Mouse (Mus musculus): Measurements from ENCODE around the gene Skor1. TPM values are rescaled to one million over a fixed set of nuclear protein-coding genes. Genes with fewer than 3 reads are reported as not detected.

Skor1 gene
- total RNA-seq, 2 experiments from 2014 or later, result 0.10 to 0.23 TPM

DNA sequence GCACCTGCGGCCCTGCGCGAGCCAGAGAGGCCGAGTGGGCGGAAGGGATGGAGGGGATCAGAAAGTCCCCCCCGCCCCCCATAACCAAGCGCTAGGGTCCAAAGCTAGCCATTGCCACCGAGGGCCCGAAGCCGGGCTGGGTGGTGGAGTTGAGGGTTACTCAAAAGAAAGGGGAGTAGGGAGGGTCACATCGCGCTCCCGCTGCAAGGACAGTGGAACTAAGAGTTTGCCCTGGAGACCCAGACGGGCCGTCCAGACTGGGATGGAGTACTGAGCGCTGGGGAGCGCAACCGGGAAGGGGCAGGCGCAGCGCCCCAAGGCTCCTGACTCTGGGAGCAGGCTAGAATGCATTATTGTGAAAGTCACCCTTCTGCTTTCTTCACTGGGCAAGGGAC, 608 bp upstream of the Skor1 start:
- no peak for DNase-seq

DNA sequence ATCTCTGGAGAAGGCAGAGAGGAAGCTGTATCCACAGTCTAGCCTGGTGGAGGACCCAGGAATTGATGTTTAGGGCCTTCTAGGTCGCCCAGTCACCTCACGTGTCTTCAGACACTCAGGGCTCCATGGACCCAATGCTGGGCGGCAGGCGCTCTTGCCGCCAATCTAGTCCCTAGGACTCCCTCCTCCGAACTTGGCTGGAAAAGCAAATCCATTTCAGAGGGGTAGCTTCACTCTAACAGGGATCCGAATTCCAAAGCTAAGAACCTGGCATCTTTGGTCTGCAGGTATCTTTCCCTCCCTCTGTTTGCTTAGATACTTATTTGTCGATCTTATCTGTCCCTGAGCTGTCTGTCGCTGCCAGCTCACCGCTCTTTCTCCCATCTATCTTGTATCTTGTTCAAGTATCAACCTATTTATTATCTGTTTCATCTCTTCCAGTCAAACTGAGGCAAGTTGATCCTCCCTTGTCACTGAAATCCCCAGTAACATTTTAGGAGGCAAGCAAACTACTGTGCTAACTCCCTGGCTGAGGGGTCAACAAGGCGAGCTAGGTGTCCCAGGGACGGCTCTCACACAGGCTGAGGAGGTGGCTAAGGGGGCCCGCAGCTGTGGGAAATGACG, 863 bp downstream of the Skor1 start:
- DNase-seq, result no peak

DNA sequence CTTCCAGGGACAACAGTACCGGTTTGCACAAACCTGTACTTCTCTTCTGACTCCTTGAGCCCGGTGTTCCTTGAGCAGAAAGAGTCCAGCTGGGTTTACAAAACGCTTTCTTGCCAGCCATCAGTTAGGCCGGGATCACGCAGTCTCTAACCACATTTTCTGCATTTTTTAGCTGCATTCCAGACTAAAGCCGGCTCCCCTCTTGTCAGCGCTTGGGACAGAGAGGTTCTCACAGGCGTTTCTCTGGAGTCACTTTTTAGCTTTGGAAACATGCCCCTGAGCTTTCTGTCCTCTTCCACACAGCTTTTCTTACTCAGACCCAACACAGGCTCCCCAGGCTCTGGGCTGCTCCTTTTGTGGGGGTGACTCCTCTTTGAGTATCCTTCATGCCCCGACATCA, 1.5 kb downstream of the Skor1 start:
- no peak for DNase-seq

DNA sequence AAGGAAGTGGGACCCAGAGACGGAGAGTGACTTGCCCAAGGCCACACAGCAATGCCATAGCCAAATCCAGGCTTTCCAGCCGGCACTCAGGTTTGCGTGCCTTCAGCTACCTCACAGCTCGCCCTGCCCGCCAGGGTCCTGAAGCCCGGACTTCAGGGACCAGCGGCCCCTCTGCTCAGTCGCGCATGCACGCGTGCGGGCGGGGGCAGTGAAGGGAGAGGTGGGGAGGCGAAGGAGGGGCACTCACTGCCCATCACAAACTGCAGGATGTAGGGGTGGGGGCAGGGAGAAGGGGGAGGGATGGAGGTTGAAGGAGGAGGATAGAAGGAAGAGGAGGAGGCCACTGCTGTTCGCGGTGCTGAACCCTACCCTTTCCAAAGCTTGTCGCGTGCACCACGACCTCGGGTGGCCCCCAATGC, 1.9 kb downstream of the Skor1 start:
- DNase-seq, result no peak

DNA sequence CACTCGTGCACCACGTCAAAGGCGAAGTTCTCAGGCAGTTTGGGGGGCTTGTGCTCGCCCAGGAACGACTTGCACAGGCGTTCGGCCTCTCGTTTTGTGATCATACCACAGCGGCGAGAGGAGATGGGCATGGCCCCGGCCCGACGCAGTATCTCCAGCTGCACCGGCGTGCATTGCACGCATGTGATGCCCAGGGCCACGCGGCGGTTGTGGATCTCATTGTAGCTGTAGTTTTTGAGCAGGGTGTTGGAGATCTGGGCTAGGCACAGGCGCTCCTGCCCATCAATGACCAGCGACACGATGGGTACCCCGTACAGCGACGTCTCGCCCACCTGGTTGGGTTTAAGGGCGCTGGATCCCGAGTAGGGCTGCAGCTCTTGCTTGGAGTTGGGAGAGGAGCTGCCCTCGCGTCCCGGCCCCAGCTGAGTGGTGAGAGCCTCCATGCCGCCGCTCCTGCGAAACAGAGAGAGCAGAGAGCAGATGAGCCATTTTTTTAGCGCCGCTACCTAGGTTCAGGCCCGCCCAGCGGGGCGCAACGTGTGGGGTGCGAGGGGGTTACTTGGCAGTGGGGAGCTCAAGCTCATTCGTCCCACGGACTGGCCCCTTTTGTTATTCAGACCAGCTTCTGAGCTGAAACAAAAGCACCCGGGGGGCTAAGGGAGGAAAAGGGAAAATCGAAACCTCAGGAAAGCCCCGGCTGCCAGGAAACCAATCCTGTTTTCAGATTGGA, 2.5 kb downstream of the Skor1 start:
- no peak for DNase-seq

DNA sequence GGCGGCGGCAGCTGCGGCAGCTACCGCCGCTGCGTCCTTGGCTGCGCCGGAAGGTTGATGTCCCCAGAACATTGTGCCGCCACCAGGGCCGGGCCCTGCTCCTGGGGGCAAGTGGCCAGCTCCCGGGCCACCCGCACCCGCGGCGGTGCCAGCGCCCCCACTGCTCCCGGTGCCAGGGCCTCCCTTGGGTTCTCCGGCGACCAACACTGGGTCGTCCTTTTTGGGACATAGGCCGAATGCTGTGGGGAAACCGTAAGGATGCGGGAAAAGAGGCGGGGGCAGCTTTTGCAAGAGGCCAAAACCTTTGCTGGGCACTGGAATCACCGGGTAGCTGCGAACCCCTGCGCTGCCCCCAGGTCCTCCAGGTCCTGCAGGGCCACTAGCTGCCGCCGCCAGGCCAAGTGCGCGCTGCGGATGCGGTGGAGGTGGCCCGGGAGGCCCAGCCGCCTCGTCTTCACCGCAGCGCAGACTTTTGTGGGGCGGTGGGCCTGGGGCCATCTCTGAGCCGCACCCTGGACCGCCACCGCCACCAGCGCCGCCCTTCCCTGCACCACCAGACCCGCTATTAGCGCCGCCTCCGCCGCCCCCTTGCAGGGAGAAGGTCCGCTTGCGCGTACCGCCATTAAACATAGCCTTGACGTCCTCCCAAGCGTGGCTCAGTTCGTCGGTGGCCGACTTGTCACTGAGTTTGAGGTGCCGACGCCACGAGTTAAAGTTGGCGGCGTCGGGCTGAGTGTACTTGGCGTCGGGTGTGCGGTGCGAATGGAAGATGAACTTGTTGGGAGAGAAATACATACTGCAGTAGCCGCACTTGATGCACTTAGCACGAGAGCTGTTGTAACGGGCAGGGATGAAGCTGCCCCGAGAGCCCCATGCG, 3.3 kb downstream of the Skor1 start:
- DNase-seq, result no peak

DNA sequence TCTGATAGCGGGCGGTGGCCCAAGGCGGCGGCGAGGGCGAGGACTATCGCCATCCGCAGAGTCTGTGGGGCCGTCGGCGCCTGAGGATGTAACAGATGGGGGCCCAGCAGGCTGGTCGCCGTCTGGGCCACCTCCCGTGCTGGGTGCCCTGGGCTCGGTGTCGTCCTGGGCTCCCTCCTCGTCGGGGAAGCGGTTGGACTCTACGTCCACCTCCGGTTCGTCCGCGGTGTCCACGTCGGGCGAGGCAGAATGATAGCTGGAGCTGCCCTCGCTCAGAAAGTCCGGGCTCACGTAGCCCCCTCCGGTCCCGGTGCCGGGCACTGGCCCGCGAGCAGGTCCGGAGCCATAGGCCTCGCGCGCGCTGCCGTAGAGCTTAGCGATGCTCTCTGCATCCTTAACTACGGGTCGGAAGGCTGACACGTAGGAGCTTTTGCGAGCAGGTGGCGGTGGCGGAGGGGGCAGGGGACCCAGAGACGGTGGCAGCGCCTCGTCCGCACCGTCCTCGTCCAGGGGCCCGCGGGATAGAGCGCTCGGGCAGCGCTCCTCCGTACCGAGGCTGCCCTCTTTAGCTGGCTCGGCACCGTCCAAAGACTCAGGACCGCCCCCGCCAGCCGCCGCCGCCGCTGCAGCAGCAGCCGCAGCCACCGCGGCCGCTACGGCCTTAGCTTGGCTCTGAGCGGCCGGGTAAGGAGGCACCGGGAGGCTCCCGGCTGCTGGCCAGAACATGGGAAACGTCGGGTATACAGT, 4.1 kb downstream of the Skor1 start:
- DNase-seq, result no peak

DNA sequence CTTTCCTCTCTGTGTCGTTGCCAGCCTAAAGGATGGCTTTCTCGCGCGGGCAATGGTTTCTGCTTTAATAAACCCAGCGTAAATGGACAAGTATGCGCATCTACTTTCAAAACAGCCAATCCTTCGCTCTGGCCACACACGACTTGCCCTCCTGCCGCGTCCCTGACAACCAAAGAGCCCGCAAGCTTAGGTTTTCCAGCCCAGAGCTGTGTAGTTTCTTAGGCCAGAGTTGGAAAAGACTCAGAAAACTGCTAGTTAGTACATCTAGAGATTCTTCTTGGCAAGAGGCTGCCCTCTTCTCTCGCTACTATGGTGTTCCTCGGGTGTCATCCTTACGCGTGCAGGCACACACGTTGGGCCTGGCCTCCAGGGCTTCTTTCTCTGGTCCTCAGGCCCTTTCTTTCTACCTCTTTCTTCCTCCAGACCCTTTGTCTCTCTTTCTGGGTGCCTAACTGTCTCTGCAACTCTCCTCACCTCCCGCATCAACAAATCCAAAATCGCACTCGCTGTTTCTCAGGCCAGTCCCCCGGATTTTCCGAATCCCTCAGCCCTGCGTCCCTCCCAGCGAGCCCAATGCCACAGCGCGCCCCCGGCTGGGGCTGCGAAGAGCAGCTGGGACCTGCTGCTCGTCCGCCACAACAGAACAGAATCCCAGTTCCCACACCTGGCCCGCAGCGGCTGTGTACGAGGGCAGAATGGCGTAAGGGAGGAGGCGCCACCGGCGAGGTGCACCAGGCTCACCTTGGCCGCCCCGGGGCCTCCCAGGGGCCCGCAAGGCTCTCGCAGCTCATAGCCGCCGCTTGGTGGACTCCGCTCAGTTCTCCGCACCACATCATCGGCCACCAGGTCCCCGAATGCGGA, 4.9 kb downstream of the Skor1 start:
- no peak for DNase-seq

DNA sequence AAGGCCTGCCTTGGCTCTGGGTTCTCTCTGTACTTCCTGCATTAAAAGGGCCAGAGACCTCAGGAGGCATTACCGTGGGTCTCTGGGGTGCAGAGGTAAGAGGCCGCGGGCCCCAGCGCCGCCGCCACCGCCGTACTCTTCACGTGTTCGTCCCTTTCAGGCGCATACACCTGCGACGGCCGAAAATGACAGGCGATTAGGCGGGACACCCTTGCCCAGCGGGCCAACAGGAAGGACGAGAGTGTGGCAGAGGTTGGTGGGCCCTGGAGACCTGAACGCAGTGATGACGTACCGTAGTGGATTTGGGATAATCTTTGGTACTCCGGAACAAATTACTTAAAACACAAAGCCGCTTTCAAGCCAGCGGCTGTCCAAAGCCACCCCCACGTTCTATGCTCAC, 5.5 kb downstream of the Skor1 start:
- no peak for DNase-seq

DNA sequence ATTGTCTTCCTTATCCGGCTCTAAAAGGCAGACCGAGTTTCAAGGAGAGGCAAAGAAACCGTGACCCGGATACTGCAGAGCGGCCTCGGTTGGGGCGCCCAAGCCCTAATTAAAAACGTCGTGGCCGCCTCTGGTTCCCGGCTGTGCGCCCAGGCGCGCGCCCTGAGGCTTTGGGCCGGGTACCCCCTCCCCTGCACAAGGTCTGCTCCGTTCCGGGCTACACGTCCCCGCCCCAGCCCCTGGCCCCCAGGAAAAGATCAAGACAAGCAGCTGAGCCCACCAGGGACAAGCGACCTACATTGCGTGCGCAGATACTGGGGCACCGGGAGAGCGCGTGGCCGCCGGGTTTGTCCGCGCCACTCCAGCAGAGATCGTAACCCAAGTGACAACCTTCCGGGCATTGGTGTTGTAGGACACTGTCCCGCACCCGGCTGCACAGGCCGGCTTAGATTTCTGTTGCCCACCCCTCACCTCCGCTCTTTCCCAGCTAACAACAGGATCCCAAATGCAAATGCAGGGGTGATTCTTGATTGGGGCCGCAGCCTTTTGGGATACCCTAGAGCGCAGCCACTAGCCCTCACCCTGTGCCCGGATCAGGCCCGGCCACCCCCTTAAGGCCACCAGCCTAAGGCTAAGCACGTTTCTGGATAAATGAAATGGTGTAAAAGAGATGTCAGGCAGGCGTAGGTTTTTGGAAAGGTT, 6.3 kb downstream of the Skor1 start:
- no peak for DNase-seq

DNA sequence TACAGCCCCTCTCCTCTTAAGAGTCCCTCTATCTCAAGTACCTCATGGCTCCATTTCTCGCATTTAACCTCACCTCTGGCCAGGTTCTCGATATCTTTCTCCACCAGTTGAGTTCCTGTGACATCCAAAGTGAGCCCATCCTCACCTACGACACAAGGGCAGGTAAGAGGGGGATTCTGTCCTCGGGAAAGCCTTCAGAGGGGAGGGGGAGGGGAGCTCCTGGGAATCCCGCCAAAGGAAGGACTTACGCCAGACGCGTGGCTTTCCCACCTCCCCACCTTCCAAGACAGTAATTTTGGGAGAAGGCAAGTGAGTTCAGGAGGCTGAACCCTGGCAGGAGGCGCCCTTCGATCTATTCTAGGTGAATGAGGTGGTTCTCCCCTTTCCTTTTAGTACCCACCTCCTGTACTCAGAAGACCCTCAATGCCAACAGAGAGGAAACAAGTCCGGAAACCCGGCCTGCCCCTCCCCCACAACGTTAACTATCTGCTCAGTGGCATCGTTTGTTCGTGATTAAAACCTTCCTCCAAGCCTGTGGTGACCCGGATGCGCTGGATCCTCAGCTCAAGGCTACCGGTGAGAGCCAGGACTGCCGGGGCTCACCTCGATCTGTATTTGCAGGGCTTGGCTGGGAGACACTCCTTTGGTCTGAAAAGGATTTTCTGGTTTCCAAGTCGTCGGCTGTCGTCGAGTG, 7.0 kb downstream of the Skor1 start:
- no peak for DNase-seq

DNA sequence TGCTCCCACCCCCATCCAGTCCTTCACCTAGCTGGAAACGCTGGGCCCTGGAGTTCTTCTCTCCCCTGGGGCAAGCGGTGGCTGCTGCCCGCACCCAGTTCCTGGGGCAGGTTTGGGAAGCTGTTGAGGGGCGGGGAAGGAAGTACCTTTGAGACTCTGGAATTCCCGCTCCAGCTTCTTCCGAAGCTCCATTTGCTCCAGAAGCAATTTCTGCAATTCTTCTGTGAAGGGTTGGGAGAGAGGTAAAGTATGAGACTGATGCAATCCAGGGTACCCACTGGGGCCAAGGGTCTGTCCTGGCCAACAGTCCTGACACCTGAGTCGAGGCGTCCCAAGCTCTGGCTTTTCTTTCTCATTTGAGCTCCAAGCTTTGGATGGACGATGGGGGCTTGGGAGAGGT, 8.6 kb downstream of the Skor1 start:
- no peak for DNase-seq

DNA sequence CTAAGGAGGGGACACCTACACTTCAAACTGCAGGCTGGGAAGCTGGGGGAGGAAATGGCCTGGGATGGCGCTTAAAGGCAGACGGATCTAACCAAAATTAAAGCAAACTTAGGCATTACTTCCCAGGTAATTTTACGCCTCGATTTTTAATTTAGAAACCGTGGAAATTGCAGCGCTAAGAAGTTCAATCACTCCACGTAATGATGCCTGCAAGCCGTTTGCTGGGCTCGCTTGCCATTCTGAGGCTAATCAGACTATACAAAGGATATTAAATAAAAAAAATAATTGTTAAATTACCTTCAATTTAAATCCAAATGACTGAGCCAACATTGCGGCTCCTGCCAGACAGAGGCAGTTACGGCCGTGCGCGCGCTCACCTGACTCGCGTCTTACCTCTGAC, 9.1 kb downstream of the Skor1 start:
- no peak for DNase-seq

DNA sequence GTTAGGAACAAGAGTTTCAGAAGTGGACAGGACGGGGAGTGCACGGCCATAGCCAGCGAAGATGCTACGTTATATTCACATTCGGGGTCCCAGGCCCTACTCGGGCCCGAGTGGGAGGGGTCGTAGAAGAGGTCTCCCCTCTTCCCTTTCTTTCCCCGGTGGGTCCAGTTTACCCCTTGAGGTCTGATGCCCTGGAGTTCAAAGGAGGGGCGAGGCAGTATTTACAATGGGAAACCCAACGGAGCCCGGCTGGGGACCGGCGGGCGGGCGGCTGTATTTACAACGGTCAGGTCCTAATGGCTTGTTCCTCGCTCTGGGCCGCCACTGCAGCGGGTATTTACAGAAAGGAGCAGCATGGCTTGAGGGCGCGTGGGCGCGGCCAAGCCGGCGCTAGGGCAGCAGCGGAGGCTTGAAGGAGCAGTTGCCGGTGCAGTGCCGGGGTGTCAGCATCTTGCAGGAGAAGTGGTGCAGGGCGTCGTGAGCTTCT, 10.2 kb downstream of the Skor1 start:
- no peak for DNase-seq

DNA sequence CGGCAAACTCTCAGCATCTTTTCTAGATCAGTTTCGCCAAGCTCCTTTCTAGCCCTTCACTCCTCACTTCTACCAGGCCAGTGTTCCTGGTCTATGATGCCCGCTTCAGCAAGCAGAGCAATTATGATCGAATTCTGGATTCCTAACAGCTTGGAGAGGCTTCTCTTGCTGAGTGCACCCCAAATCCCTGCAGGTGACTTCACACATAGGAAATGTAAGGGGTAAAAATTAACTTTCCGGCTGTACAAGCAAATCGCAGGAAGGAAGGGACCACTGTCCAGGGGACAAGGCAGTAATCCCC, 11.2 kb downstream of the Skor1 start:
- no peak for DNase-seq

DNA sequence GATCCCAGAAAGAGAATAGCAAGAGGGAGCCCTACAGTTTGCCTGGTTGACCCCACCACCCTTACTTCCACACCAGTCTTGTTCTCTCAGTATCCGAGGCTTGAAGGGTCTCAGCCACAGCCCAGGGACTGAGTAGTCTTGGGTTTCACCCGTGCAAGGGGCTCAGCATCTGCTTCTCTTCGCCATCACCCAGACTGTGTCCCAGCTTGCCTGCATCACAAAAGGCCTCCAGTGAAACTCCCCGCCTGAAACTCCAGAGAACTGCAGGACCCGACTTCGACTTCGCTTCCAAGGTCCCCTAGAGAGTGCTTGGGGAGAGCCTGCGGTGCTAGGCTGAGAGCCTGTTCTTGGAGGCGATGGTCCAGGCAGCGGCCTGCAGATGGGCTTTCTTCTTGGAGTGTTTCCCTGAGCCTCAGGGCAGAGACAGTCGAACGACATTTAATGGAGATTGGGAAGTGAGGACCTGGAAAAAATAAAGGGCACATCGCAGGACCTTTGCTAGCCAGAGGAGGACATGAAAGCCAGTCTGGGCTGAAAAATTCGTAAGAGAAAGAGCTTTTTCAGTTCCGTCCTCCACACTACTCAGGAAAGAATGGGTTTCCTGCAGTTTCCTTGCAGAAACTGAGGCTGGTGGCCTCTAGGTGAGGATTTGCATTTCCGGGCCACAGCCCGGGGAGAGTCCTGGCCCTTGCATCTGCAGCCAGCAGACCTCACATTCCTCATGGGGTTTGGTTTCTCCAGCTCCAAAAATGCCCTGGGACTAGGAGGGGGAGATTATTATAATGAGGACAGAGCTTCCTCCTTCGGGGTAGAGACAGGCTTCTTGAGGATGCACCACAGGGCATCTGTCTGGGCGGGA, 11.8 kb downstream of the Skor1 start:
- no peak for DNase-seq

DNA sequence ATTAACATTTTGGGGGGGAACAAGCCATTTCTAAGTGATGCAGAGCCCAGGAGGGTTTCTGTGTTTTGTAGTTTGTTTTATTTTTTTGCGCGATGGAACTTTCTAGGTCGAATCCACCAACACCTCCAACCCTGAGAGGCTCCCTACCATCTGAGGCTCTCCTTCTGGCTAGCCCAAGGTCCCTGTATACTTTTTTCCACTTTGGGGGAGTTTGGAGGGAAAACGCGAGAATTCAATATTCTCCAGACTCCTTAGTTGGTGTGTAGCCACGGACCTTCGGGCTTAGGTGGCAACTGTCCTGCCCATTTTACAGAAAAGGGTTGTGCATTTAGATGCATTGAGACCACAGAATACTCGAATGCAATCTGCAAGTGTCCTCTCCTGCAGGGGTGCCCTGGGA, 12.5 kb downstream of the Skor1 start:
- no peak for DNase-seq

DNA sequence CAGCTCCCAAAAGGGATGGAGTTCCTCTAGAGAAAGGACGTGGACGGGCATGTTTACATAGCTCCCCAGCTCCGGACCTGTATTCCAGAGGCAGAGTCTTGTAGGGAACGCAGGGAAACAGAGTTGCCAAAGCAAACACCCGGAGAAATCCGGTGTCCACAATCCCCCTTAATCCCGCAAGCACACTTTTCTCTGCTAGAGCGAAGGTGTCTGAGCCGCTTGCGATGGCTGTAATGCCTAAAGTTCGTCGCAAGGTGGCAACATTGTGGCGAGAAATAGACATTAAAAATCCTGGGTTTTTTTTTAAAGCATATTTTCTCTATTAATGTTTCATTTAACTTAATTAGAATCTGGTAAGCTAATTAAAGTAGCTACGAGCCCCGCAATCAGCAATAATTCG, 13.0 kb downstream of the Skor1 start:
- peak; percentile 69 for DNase-seq

DNA sequence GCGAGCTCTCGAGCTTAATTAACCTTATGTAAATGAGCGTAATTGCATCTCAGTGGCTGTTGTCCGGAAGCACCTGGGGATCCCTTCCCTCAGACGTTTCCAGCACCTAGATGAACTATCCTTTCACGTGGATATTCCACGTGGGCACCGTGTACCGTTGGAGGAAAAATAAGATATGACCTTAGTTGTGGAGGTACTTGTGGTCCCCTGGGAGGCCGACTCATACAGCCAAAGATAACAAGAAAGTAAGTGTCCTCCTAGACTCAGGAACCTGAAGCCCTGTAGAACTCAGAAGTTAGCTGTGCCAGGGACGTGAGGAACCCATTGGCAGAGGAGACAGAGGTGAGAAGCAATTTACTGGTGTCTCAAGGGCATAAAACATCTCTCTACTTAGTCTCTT, 13.4 kb downstream of the Skor1 start:
- DNase-seq, result no peak

DNA sequence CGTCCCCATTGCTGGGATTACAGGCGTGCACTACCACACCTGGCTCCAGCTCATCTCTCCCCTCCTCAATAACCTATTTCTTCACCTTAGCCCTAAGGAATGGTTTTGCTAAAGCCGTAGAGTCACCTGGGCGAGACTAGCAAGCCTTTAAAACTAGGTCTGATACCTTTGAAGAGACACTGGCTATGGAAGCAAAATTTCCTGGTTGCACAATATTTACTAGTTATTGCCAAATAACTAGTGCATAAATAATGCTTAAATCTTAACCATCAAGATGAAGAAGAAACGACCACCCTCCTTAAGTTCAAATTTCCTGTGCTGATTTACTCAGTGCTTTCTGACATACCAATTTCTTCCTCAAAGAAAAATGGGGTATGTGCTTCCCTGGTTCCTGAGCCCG, 15.1 kb downstream of the Skor1 start:
- DNase-seq, result no peak
